Mouse (Mus musculus) ES-E14 (cell line): ENCODE results near the gene Rfx7. TPM values are rescaled to one million over a fixed set of nuclear protein-coding genes. Genes with fewer than 3 reads are reported as not detected.
A peak's percentile ranks its signal among the peaks of the same experiment; 100 is the strongest.

Experiments used
- DNase-seq: peaks from one replicate; pipeline ENCODE4 v3.0.0-alpha.2; 2013; ENCODE audit warnings: low read depth, low spot score
- H3K27ac ChIP-seq: 2 replicates; pipeline ENCODE4 v1.5.1; 2012; ENCODE audit warnings: low read depth, mild to moderate bottlenecking, low read length, moderate library complexity, mixed read lengths; ENCODE audit not compliant: poor library complexity, insufficient read depth, severe bottlenecking
- H3K36me3 ChIP-seq: 2 replicates; pipeline ENCODE4 v1.6.1; 2012; ENCODE audit warnings: mild to moderate bottlenecking, low read length, moderate library complexity, mixed read lengths; ENCODE audit not compliant: control insufficient read depth, poor library complexity, insufficient read depth, severe bottlenecking
- H3K4me1 ChIP-seq, 2 experiments: fragments of 150-350 bp in 1 of 2; sonication (generic) in 1 of 2; 2 replicates each; pipeline ENCODE4 v1.6.1; 2012; ENCODE audit warnings: low read length in 2 of 2, mild to moderate bottlenecking in 1 of 2, mixed read lengths in 1 of 2; ENCODE audit not compliant: control insufficient read depth in 2 of 2, insufficient read depth in 2 of 2, poor library complexity in 1 of 2
- H3K4me3 ChIP-seq, 2 experiments: fragments of 150-350 bp in 1 of 2; sonication (generic) in 1 of 2; 2 replicates each; pipeline ENCODE4 v1.5.1; 2012; ENCODE audit warnings: low read length in 2 of 2, low read depth in 1 of 2, mild to moderate bottlenecking in 1 of 2, mixed read lengths in 1 of 2; ENCODE audit not compliant: insufficient read depth in 1 of 2, poor library complexity in 1 of 2, severe bottlenecking in 1 of 2
- H3K9ac ChIP-seq: 2 replicates; pipeline ENCODE4 v1.6.1; 2012; ENCODE audit warnings: low read depth, mild to moderate bottlenecking, low read length, mixed read lengths; ENCODE audit not compliant: poor library complexity, insufficient read depth, severe bottlenecking
- H3K9me3 ChIP-seq: fragments of 150-350 bp; sonication (generic); 2 replicates; pipeline ENCODE4 v1.6.1; 2012; ENCODE audit warnings: low read depth, mild to moderate bottlenecking, low read length; ENCODE audit not compliant: control insufficient read depth, insufficient read depth
- CHD2 ChIP-seq: IDR thresholded peaks from 2 replicates; pipeline ENCODE4 v1.6.1; 2014; ENCODE audit warnings: mild to moderate bottlenecking, low read depth, low read length, inconsistent platforms
- HCFC1 ChIP-seq: IDR thresholded peaks from 2 replicates; pipeline ENCODE4 v1.6.1; 2012; ENCODE audit warnings: low read length, inconsistent platforms, borderline replicate concordance; ENCODE audit not compliant: insufficient read depth
- MAFK ChIP-seq: IDR thresholded peaks from 2 replicates; pipeline ENCODE4 v1.6.1; 2014; ENCODE audit warnings: mild to moderate bottlenecking, low read depth, low read length, inconsistent platforms; ENCODE audit not compliant: insufficient read depth
- ZC3H11A ChIP-seq: IDR thresholded peaks from 2 replicates; pipeline ENCODE4 v1.6.1; 2012; ENCODE audit warnings: low read depth, mild to moderate bottlenecking, inconsistent platforms, low read length, borderline replicate concordance
- ZNF384 ChIP-seq: IDR thresholded peaks from 2 replicates; pipeline ENCODE4 v1.6.1; 2012; ENCODE audit warnings: low read depth, low read length, inconsistent platforms
- in situ Hi-C, 2 experiments: fragments of 600-800 bp; cut with MboI; formaldehyde crosslinking; loops; one replicate each; pipeline ENCODE4 v1.15.1; 2025; ENCODE audit warnings: low sequenced_read_pairs in 2 of 2, inconsistent platforms in 1 of 2; ENCODE audit not compliant: unreplicated experiment in 2 of 2
- total RNA-seq: library from RNA; depleted of rRNA; stranded (reverse); fragments of 300-350 nt; gene quantifications from 2 replicates; pipeline ENCODE4 v1.2.3, GENCODE M21; 2012

Gene Rfx7
- total RNA-seq, 1 experiment: 19.9 TPM

GRCm38 (mm10) chr9:72657694-72658093 is 125.7 kb downstream of the Rfx7 start:
- H3K9me3 ChIP-seq: no peaks in the 10 kb centered on the region
- in situ Hi-C loops: no loop called here
- DNase-seq: no peak
- H3K4me3 ChIP-seq: no peak overlapping the region
- H3K9ac ChIP-seq: no peak overlapping the region
- no peaks in the 10 kb centered on the region for H3K36me3 ChIP-seq
- TF ChIP-seq ZNF384: no peak
- no peak for TF ChIP-seq MAFK
- TF ChIP-seq HCFC1: no peak
- TF ChIP-seq ZC3H11A: no peak
- no peak for TF ChIP-seq CHD2
- peak overlapping the region; percentile 18; the same call in 1 of the 2 replicates for H3K27ac ChIP-seq
- H3K4me1 ChIP-seq: peaks cover 5 to 34% of the 10 kb centered on the region in 2 experiments; a peak in 3 of 4 replicates

- no peak for TF ChIP-seq MAFK
- TF ChIP-seq ZC3H11A: no peak
- TF ChIP-seq CHD2: no peak
- TF ChIP-seq HCFC1: no peak
- TF ChIP-seq ZNF384: no peak
- in situ Hi-C loops: no loop called here
- H3K4me1 ChIP-seq: peaks cover 6 to 27% of the 10 kb centered on the region in 2 experiments; a peak in 3 of 4 replicates
- H3K9ac ChIP-seq: no peak overlapping the region
- no peak for DNase-seq
- peaks cover 14% of the 10 kb centered on the region for H3K36me3 ChIP-seq
- H3K9me3 ChIP-seq: no peaks in the 10 kb centered on the region
- no peak overlapping the region; the same call in 1 of the 2 replicates for H3K27ac ChIP-seq
- H3K4me3 ChIP-seq: no peak overlapping the region
Measured at GRCm38 (mm10) chr9:72660139-72660538, 128.1 kb downstream of the Rfx7 start.

- Histone ChIP-seq H3K4me1 (peaks cover 11 to 23% of the 10 kb centered on the region in 2 experiments; a peak in 3 of 4 replicates), H3K9ac (no peak overlapping the region), H3K9me3 (no peaks in the 10 kb centered on the region), H3K4me3 (peak overlapping the region in 1 of 2 experiments; percentile 76; a peak in 2 of 4 replicates), H3K27ac (no peak overlapping the region; the same call in 1 of the 2 replicates), H3K36me3 (peaks cover 20% of the 10 kb centered on the region)
- TF ChIP-seq ZC3H11A (no peak), HCFC1 (no peak), ZNF384 (no peak)
- DNase-seq: no peak
- in situ Hi-C loops: no loop called here
Measured at GRCm38 (mm10) chr9:72660911-72661310, 128.9 kb downstream of the Rfx7 start.

GRCm38 (mm10) chr9:72661561-72661894 is 129.5 kb downstream of the Rfx7 start:
- Histone ChIP-seq H3K4me1 (peaks cover 11 to 18% of the 10 kb centered on the region in 2 experiments; a peak in 3 of 4 replicates), H3K27ac (peak overlapping the region; percentile 99), H3K9ac (peak overlapping the region; percentile 99), H3K36me3 (peaks cover 20% of the 10 kb centered on the region), H3K4me3 (peak overlapping the region; percentile 76 to 100), H3K9me3 (no peaks in the 10 kb centered on the region)
- no peak for DNase-seq
- no peak for TF ChIP-seq ZNF384
- TF ChIP-seq MAFK: no peak
- no peak for TF ChIP-seq CHD2
- no peak for TF ChIP-seq ZC3H11A
- in situ Hi-C loops: no loop called here
